Mouse (Mus musculus): ENCODE measurements at regions not wholly inside any gene's neighbourhood (a gene's known extent, or its start where the extent isn't known, plus 50 kb on each side); places are given as distances from the start of the nearest gene placed in this dataset.
"Not testable (repeated sequence)": the region's sequence is repeated elsewhere in the genome, so short reads cannot be mapped to it uniquely, and the experiment has no call there.

DNA sequence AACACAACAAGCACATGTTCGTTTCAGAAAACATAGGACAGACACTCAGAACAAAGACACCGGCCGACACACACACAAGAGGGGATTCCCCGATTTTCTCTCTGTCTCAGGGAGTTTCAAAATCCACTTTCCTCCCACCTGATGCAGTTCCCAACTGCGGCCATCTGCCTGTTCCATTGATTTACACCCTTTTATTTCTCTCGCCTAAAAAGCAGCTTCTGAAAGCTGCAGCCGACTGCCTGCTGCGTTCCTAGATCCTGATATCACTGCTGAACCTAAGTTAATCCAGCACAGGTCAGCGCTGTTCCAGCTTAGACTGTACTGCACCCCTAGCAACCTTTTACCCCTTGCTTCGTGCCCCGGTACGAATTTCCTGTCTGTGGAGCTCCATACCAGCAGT lies 237.0 kb downstream of the Impad1 start:
- no peak for DNase-seq

DNA sequence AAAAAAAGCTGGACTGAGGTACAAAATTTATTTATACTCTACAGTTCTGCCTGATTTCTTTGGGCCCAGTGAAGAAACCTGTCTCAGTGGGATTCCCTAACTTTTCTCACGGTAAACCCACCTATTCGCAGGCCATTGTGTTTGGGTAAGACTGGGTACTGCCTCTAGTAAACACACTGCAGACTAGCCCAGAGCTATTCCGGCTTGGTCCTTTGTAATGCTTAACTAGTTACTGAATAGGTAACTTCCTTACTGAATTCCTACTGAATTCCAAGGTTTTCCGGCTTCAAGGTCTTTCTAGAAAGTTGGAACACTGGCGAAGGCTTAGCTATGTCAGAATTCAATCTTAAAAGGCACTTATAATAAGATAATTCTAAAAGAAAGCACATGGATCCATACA lies 242.9 kb downstream of the Impad1 start:
- DNase-seq = no peak

DNA sequence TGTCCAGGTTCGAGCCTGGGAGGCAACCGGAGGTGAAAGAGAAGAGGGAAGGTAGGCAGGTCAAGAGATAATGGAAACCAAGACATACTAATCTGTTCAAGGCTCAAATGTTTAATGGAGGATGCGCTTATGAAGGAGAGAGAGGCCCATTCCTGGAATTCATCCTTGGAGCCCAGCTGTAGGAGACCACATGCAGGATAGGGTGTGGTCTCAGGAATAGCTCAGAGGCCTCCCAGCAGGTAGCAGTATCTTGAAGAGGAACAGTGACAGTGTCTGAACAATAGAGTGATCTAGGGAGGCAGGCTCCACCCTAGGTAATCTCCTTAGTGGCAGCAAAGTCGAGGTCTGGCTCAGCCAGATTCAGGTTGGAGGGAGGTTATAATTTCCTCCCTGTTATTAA lies 243.3 kb downstream of the Impad1 start:
- DNase-seq = no peak

DNA sequence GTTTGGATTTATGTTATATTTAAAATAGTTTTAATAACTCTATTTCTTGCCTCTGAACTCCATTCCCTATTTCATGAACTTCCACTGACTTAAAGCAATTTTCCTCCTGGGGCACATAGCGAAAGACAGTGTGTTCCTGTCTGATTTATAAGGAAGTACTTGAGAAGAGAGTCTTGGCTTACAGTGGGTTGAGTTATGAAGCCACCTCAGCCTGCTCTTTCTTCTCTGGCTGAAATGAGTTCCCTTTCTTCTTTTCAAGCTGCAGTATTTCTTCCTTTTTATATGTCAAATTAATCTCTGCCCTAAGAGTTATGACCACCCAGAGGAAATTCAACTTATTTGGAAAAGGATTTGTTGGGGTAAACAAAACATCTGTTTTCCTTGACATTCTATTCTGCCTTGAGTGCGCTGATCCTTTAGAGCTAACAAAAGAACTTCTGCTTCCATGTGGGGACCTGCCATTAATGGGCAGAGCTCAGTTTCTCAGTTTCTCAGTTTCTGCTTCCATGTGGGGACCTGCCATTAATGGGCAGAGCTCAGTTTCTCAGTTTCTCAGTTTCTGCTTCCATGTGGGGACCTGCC lies 255.9 kb downstream of the Impad1 start:
- no peak for DNase-seq

DNA sequence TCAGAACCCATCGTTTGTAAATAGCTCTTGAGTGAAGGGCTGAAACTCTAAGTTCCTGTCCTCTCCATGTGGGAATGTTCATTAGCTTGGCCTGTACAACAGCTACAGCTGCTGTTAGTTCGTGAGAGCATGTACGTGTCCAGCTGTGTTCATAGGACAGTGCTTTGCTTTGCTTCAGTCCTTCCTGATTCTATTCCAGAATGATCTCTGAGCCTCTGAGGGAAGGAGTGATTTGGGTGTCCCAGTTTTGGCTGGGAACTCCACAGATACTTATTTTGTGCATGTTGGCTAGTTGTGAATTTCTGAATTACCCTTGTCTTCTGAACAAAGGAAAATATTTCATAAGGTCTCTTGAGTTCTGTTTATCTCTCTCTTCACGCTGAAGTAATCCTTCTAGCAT lies 261.0 kb downstream of the Impad1 start:
- no peak for DNase-seq

DNA sequence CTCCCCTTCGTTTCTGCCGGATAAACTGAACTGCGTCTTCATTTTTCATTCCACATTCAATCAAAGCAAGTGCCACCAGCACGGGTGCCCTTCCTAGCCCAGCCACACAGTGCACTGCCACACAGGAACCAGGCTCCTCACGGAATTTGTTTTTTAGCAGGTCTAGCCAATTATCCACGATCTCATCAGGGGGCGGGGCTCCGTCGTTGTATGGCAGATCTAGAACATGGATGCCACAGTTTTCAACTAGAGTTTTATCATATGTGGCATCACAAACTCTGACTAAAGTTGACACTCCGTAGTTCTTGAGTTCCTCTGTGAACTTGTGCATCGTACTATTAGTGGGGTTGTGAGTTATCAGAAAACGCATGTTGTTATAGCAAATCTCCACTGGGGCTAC lies 264.8 kb downstream of the Impad1 start:
- no peak for DNase-seq

DNA sequence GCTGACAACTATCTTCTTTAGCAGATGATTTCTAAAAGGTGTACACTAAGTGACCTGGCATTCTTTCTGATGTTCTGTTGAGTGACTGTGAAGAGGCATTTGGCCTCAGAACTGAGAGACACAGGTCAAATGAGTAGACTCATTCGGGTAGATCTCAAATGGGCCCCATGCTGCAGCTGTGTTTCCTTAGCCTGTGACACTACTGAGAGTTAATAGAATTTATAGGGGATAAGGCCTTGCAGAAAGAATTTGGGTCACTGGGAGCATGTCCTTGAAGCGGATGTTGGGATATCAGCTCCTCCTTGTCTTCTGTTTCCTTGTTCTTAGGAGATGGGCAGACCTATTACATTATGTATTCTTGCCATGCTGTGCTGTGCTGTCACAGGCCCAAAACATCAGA lies 271.4 kb downstream of the Impad1 start:
- DNase-seq = no peak

DNA sequence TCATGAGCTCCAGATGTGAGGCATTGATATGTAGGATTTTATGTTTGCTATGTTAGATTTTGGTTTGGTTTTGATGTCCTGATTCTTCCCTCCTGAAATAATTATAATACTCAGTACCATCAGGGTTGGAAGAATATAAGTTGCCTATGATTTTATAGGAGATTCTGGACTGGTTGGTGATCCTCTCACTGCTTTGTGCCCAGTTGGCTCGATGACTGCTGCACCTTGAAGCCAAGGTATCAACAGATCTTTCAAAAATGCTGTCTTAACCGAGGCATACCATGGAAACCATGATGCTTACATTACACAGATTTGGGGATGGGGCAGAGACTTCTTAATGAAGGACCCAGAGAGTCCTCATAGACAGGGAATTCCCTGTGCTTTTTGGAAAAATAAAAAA lies 274.4 kb downstream of the Impad1 start:
- no peak for DNase-seq

DNA sequence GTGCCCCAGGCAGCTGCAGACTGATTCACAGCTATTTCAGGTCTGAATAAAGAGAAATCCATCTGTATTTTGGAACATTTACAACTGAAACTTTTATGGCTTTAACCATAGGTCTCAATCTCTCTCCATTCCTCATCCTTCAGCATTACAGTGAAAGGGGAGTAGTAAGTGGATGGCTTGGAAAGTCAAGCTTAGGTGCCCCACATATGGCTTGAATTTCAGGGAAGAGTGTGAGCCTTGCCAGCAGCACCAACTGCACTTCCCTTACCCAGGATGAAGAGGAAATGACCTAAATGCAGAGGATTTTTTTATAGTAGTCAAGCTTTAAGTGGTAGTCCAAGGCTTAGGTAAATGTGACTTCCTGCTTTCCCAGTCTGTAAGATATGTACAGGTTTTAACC lies 279.8 kb downstream of the Impad1 start:
- no peak for DNase-seq

DNA sequence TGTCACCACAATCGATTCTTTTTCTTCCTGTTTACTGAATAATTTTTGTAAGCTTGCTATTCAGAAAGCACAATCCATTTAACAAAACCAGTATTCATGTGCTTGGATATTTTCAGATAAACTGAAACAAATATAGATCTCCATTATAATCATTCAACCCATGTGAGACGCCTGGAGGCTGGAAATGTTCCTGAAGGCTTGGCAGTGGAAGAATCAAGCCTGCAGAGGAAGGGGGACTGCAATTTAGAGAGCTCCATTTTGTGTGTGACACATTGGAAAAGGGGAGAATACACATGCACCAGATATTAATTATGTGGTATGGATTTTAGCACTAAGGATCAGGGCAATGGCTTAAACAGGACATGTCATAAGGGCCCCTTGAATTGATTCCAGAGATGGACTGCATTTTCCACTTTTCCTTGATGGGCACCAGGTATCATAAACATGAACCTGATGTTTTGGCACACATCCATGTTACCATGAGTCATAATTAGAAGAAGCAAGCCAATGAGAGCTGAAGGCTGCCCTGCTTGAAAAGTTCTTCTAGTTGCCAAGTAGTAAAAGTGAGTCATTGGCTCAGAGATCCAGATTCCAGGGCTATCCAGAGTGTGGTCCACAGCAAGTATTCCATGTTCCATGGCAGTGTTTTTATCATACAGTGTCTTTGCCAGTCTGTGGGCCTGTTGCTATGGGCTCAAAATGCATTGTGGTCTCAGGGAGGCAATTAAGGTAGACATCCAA lies 282.8 kb downstream of the Impad1 start:
- no peak for DNase-seq

DNA sequence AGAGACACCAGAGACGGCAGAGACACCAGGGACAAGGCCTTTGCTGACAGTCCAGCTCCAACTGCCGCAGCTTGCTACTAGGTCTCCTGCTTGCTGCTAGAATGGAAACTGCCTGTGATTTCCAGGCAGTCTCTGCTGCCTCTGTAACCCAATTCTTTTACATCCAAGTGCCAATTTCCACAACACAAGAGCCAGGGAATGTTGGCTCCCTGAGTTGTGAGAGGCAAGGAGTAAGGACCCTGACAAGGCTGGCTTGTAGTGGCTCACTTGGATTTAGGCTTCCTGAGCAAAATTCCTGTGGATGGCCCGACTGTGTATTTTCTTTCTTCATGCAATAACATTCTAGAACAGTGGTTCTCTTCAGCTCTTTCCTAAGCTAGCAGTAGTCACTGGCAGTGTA lies 283.9 kb downstream of the Impad1 start:
- no peak for DNase-seq

DNA sequence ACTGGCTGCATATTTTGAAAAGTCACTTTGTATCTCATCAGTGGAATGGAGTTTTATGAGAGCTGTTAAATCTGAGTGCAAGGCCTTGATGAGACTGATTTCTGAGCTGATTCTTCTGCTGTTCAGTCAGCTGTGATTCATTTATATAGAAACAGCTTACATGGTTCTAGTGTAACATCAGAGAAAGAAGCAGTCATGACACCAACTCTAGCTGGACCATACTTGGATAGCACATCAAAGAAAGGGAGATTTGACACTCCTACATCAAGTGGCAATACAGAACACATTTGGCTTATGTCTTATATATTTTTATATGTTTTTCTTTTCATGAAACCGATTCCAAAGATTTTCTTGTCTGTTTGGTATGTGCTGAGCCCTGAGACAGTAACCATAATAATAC lies 296.0 kb downstream of the Impad1 start:
- no peak for DNase-seq

DNA sequence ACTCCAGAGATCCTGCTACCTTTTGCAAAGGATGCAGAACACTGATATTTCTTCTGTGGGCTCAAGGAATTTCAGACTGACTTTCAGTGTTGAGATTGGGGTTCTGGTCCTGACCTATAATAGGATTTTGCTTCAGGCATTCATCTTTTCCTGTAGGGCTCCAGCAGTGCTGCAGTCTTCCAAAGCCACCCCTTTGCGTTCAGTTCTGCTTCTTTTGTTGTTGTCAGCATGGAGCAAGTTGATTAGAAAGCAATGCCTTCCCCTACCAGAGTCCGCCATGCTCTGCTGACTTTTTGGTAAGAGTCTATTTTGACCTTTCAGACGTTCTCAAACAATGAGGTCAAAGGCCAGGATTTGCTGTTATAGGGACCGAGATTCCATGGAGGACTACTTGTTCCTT lies 297.0 kb downstream of the Impad1 start:
- DNase-seq = no peak

DNA sequence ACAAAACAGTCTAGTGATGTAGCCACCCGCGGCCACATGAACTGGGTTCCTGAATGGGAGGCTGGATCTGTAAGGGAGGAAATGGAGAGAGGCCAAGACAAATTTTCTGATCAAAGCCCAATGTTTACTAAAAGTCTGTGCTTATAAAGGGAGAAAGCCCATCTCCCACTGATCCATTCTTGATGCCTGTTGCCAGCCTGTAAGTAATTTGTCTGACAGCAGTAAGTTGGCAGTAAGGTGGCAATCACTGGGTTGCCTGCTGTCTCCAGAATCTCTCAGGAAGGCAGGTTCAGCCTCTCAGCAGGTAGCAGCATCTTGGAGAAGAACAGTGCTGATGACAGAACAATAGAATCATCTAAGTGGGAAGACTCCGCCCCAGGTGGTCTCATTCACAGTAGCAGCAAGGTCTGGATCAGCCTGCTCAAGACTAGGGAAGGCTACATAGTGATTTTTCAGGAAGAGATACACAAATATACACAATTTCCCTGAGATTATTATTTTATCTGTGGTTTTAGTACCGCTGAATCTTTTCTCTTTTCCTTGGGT lies 327.9 kb downstream of the Impad1 start:
- DNase-seq = no peak

DNA sequence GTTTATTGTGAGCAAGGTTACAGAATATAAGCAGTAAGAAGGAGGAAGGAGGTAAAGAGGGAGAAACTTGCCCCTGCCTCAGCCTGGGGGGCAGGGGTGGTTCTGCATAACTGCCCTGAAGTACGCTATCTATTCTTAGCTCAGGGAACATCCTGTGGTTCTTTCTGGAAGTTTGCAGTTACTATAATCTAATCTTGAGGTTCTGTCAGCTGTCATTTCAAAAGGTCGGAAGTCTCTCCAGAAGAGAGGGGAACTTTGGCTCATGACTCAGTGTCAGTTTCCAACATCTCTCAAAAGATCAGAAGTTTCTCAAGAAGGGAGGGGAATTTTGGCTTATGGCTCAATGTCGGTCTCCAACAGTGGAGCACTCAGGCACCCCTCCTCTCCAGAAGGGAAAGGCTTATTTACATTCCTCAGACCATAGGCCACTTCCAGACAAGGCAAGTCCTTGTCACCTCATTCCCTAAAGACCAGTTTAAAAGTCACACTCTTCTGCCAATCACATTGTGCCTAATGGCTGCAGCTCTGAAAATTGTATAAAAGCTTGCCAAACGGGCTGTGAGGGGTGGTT lies 328.9 kb downstream of the Impad1 start:
- no peak for DNase-seq

DNA sequence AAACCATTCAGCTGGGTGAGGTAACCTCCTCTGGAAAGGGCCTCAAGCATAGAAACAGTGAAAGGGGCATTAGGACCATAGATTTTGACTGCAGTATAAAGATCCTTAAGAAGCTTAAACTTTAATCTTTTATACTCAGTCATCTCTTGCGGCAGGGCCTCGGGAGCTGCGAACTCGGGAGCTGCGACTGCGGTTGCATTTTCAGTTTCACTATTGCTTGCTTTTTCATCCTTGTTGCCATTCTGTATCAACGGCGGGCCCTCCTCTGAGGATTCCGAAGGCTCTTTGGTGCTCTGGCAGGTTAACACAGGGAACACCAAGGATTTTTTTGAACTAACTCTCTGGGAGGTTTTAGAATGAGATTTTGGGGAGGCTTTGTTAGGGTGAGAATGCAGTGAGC lies 333.9 kb downstream of the Impad1 start:
- no peak for DNase-seq

DNA sequence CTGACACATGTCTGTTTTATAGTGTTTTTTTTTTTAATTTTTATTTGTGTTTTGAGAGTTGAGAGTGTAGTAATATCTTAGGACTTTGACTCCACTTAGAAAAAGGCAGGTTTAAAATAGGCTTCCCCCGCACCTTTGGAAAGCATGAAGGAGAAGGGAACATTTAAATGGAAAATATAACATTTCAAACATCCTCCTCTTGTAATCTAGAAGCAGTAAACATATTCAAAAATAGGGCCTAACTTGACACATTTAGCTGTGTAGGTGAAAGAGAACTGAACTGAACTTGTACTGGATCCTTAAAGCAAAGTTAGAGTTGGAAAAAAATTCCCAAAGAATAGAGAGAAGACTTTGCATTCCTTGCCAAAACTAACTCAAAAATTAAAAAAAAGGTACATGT lies 343.1 kb downstream of the Impad1 start:
- DNase-seq = no peak

DNA sequence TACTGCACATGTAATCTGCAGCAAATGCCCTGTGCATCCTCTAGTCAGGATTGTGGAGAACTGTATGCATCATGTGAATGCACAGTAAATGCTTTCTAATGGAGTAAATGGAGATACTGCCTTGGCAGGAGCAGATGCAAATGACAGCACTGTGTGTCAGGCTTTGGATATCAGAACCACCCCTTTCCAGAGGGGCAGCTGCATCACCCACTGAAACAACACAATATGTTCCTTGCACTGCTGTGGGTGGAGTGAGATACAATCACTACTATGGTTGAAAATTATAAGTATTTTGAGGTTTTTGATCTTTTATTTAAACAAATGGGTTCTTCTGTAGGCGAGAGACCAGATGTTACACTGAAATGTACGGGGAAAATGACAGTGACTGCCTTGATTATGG lies 350.5 kb downstream of the Impad1 start:
- no peak for DNase-seq

DNA sequence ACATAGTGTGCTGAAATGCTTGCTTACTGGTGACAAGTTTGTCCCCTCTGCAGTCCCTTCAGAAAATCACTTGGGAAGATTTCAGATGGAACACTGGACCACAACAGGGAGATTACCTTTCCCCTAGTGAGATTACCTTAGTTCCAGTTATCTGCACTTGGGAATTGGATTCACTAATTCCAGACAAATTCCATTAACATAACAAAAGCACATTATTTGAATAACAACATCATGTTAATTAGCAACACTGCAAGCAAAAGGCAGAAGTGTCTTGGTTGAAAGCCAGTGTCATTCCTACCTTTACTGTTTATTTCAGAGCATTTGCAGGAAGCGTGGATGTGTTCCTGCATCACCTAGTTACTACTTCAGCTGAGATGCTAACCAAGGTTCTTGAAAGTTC lies 355.6 kb downstream of the Impad1 start:
- no peak for DNase-seq

DNA sequence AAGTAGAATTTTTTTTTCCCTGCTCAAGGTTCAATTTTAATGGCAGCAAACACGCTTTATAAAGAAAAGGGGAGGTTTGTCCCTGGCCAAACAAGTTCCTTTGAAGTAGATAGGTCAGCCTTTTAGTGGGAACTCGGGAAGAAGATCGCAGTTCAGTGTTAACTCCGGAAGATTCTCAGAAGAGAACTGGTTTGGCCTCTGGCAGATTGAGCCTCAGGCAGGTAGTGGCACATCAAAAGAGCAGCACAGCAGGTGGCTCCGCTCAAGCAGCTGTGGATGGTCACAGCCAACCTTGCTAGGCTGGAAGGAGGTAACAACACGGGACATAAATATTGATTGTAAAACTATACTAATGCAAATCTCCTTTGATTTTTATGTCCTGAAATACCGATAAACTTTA lies 347.2 kb upstream of the Sdr16c6 start:
- not testable (repeated sequence) for DNase-seq

DNA sequence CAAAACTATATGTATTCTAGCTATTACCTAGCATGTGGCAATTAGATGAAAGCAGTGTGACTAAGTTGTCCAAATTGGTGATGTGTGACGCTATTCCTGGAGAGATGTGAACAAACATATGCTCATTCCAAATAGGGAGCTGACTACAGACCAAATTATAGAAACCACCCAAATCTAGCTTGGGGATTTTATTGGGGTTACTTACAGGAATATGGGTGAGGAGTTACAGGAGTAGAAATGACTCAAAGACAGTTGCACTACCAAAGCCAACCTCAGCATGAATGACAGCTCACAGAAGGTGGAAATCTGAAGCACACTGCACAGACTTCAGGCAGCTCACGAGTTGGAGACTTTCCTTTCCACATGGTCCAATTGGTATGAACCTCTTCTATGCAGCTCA lies 326.5 kb upstream of the Sdr16c6 start:
- DNase-seq = no peak

DNA sequence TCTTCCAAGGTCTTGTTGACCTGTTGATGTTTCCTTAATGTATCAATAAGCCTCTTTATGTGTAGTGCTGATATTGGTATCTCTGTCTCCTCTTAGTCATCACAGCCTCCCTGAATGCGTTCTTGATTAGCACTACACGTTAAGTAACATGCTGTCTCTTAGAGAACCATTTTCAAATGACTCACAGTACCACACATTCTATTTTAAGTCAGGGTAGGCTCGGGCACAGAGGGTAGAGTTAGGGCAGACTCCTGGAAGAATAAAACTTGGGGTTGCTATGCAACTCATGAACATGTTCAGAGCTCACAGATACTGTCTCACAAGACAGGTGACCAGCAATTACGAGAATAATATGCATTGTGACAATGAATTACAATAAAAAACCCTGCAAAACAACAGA lies 320.1 kb upstream of the Sdr16c6 start:
- DNase-seq = no peak

DNA sequence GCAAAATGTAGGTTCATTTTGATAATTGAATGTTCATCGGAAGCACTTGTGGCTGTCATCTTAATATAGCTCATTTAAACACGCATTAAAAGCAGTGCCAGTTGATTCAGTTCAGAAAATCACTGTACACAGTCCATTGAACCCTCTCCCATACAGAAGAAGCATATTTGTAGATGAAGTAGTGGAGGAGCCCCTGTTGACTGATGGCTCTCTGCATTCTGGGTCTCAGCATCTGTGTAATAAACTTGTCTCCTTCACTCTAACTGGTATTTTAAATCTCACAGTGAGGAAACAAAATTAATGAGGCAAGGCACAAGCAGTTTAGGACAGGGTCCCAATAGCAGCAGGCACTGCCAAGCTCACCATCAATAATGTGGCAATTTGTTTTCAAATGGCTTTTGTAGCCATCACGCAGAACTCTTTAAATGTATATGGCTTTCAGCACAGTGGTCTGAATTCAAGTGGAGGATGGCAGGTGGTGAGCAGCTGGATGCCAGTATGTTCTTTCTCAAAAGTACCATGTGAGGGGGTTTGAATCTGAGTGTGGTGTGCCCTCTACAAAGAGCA lies 302.8 kb upstream of the Sdr16c6 start:
- no peak for DNase-seq

DNA sequence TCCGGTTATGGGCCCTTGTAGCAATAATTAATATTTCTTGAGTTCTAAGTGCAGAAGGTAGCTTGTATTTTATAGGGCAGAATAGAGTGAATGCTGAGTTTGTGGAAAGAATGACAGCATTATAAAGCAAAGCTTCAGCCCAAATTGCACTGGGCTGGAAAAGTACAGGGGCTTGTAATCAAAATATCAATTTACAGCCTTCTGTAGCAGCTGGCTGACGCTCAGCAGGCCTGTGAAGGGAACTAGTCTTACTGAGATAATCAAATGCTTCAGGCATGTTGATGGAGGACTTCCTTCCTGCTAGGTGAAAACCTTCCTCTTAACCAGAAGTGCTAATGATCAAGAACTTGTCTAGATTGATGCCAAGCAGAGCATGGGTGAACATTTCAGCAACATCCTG lies 257.9 kb upstream of the Sdr16c6 start:
- no peak for DNase-seq

Data from adrenal gland, postnatal 36 days (tissue).